Mouse (Mus musculus) liver, adult 2 months (tissue): ENCODE measurements at regions not wholly inside any gene's neighbourhood (a gene's known extent, or its start where the extent isn't known, plus 50 kb on each side); places are given as distances from the start of the nearest gene placed in this dataset.

Experiments used
- CTCF ChIP-seq: fragments of 200-500 bp; IDR thresholded peaks from 2 replicates; pipeline ENCODE4 v1.5.1; 2011; ENCODE audit warnings: low read depth, low read length, control low read depth
- POLR2A ChIP-seq: fragments of 200-500 bp; IDR thresholded peaks from 2 replicates; pipeline ENCODE4 v1.6.1; 2011; ENCODE audit warnings: low read length, control low read depth; ENCODE audit not compliant: insufficient read depth; ENCODE audit errors: extremely low read depth

- TF ChIP-seq CTCF (no peak), POLR2A (no peak)
These were observed 136.5 kb upstream of the Fam92a start for GRCm38 (mm10) chr4:12308332-12308731.
